Mouse (Mus musculus) kidney, embryonic 15.5 days (tissue): Measurements from ENCODE around the gene 1700028J19Rik. TPM values are rescaled to one million over a fixed set of nuclear protein-coding genes. Genes with fewer than 3 reads are reported as not detected.
"Not testable (repeated sequence)": the region's sequence is repeated elsewhere in the genome, so short reads cannot be mapped to it uniquely, and the experiment has no call there.

ENCODE experiments used
- ATAC-seq: fragments of 200-750 bp; cut with Nextera tagmentation; replicated peaks from 2 replicates; pipeline ENCODE4 v1.8.0; 2017; ENCODE audit warnings: moderate TSS enrichment; ENCODE audit not compliant: low FRiP score
- H3K27ac ChIP-seq: fragments of 300-500 bp; sonication (generic); 2 replicates; pipeline ENCODE4 v1.5.1; 2015; ENCODE audit warnings: mild to moderate bottlenecking, inconsistent platforms
- H3K27me3 ChIP-seq: fragments of 300-500 bp; sonication (generic); 2 replicates; pipeline ENCODE4 v1.6.1; 2015; ENCODE audit warnings: inconsistent platforms
- H3K36me3 ChIP-seq: fragments of 300-500 bp; sonication (generic); 2 replicates; pipeline ENCODE4 v1.6.1; 2015; ENCODE audit warnings: inconsistent platforms
- H3K4me1 ChIP-seq: fragments of 300-500 bp; sonication (generic); 2 replicates; pipeline ENCODE4 v1.6.1; 2015; ENCODE audit warnings: inconsistent platforms
- H3K4me2 ChIP-seq: fragments of 300-500 bp; sonication (generic); 2 replicates; pipeline ENCODE4 v1.6.1; 2015; ENCODE audit warnings: moderate library complexity, mild to moderate bottlenecking, inconsistent platforms
- H3K4me3 ChIP-seq: fragments of 300-500 bp; sonication (generic); replicated peaks from 2 replicates; pipeline ENCODE4 v1.5.1; 2015; ENCODE audit warnings: mild to moderate bottlenecking, inconsistent platforms
- H3K9ac ChIP-seq: fragments of 300-500 bp; sonication (generic); 2 replicates; pipeline ENCODE4 v1.6.1; 2015; ENCODE audit warnings: mild to moderate bottlenecking, inconsistent platforms
- H3K9me3 ChIP-seq: fragments of 300-500 bp; sonication (generic); replicated peaks from 2 replicates; pipeline ENCODE4 v1.6.1; 2016; ENCODE audit warnings: inconsistent platforms
- WGBS: fragments of 180-500 bp; shearing (Covaris S2); methylation state at CpG from one replicate; pipeline ENCODE4 v1.1.7; 2015; ENCODE audit warnings: mixed read lengths; 5-methylcytosine and 5-hydroxymethylcytosine counted together
- polyA plus RNA-seq: library from polyadenylated mRNA; unstranded; fragments of >200 nt; fragmentation: Nextera tagmentation; extraction: Ambion mirVana; gene quantifications from 2 replicates; pipeline ENCODE4 v1.2.1, GENCODE M21; 2015

1700028J19Rik gene
- polyA plus RNA-seq, 1 experiment from 2014 or later: 1.1 TPM

GRCm38 (mm10) chr7:44247971-44248370, 1.5 kb upstream of the 1700028J19Rik start:
- Histone ChIP-seq H3K4me2 (peak overlapping the region; percentile 63), H3K27ac (no peak overlapping the region), H3K9me3 (no peaks in the 10 kb centered on the region), H3K27me3 (no peaks in the 10 kb centered on the region), H3K36me3 (peaks cover 50% of the 10 kb centered on the region), H3K4me1 (peaks cover 40% of the 10 kb centered on the region), H3K4me3 (peak overlapping the region; percentile 77), H3K9ac (peak overlapping the region; percentile 87; the same call in 1 of the 2 replicates)
- 90% methylated on average over 2 of the region's 2 CpGs for WGBS
- no peak for ATAC-seq

GRCm38 (mm10) chr7:44246984-44247470, 532 bp upstream of the 1700028J19Rik start:
- ATAC-seq: peak; percentile 7; the same call in 1 of the 2 replicates
- 0% methylated on average over 23 of the region's 23 CpGs for WGBS
- Histone ChIP-seq H3K4me1 (peaks cover 38% of the 10 kb centered on the region), H3K27ac (peak overlapping the region; percentile 95), H3K27me3 (no peaks in the 10 kb centered on the region), H3K4me2 (peak overlapping the region; percentile 63), H3K9me3 (no peaks in the 10 kb centered on the region), H3K9ac (peak overlapping the region; percentile 87), H3K36me3 (peaks cover 40% of the 10 kb centered on the region), H3K4me3 (peak overlapping the region; percentile 77)

GRCm38 (mm10) chr7:44244080-44244479, 2.4 kb downstream of the 1700028J19Rik start:
- H3K27ac ChIP-seq: no peak overlapping the region
- no peaks in the 10 kb centered on the region for H3K27me3 ChIP-seq
- H3K9me3 ChIP-seq: no peaks in the 10 kb centered on the region
- no peak overlapping the region for H3K4me2 ChIP-seq
- ATAC-seq: no peak
- WGBS: 66% methylated on average over 1 of the region's 1 CpGs
- no peak overlapping the region for H3K9ac ChIP-seq
- no peak overlapping the region for H3K4me3 ChIP-seq
- peaks cover 13% of the 10 kb centered on the region for H3K36me3 ChIP-seq
- H3K4me1 ChIP-seq: peaks cover 22% of the 10 kb centered on the region

- Histone ChIP-seq H3K36me3 (no peaks in the 10 kb centered on the region), H3K4me3 (no peak overlapping the region), H3K27ac (no peak overlapping the region), H3K4me1 (peaks cover 6% of the 10 kb centered on the region), H3K27me3 (no peaks in the 10 kb centered on the region), H3K9me3 (no peaks in the 10 kb centered on the region), H3K9ac (no peak overlapping the region), H3K4me2 (no peak overlapping the region)
- no peak for ATAC-seq
- WGBS: 70% methylated on average over 2 of the region's 2 CpGs
Measured at GRCm38 (mm10) chr7:44241163-44241562, 5.3 kb downstream of the 1700028J19Rik start.

- Histone ChIP-seq H3K36me3 (no peaks in the 10 kb centered on the region), H3K9me3 (no peaks in the 10 kb centered on the region), H3K27me3 (no peaks in the 10 kb centered on the region), H3K27ac (no peak overlapping the region), H3K4me2 (no peak overlapping the region), H3K9ac (no peak overlapping the region), H3K4me3 (no peak overlapping the region), H3K4me1 (peaks cover 6% of the 10 kb centered on the region)
- ATAC-seq: no peak
- WGBS: 48% methylated on average over 1 of the region's 1 CpGs
Measured at GRCm38 (mm10) chr7:44240712-44241111, 5.8 kb downstream of the 1700028J19Rik start.

- no peak overlapping the region for H3K4me2 ChIP-seq
- 59% methylated on average over 2 of the region's 2 CpGs for WGBS
Measured at GRCm38 (mm10) chr7:44239913-44240312, 6.6 kb downstream of the 1700028J19Rik start.

GRCm38 (mm10) chr7:44235909-44236308, 10.6 kb downstream of the 1700028J19Rik start, which contains the start of gene Gm36864:
Gene Gm36864 (plus strand): TSS chr7:44236177.
- Histone ChIP-seq H3K4me2 (no peak within 1 kb of the TSS), H3K27ac (no peak within 1 kb of the TSS), H3K36me3 (no peaks in the 10 kb centered on the region), H3K4me1 (no peaks in the 10 kb centered on the region), H3K9me3 (no peaks in the 10 kb centered on the region), H3K9ac (no peak within 1 kb of the TSS), H3K4me3 (no peak within 1 kb of the TSS), H3K27me3 (no peaks in the 10 kb centered on the region)
- no peak for ATAC-seq
- WGBS: 73% methylated on average over 3 of the region's 3 CpGs

More at GRCm38 (mm10) chr7:44239913-44240312, 6.6 kb downstream of the 1700028J19Rik start:
- Histone ChIP-seq H3K4me1 (no peaks in the 10 kb centered on the region), H3K27me3 (no peaks in the 10 kb centered on the region), H3K9ac (no peak overlapping the region), H3K36me3 (no peaks in the 10 kb centered on the region), H3K9me3 (no peaks in the 10 kb centered on the region), H3K4me3 (no peak overlapping the region), H3K27ac (no peak overlapping the region)
- ATAC-seq: no peak

GRCm38 (mm10) chr7:44225076-44225475, 21.4 kb downstream of the 1700028J19Rik start, which contains the start of gene Klk1:
Gene Klk1 (plus strand): TSS chr7:44225360.
- Histone ChIP-seq H3K27ac (no peak within 1 kb of the TSS), H3K27me3 (no peaks in the 10 kb centered on the region), H3K4me1 (no peaks in the 10 kb centered on the region), H3K9me3 (no peaks in the 10 kb centered on the region), H3K9ac (no peak within 1 kb of the TSS), H3K4me3 (no peak within 1 kb of the TSS), H3K4me2 (no peak within 1 kb of the TSS), H3K36me3 (no peaks in the 10 kb centered on the region)
- WGBS: 29% methylated on average over 1 of the region's 1 CpGs
- no peak for ATAC-seq

GRCm38 (mm10) chr7:44222335-44222734, 24.2 kb downstream of the 1700028J19Rik start:
- ATAC-seq, H3K9me3 ChIP-seq, H3K27me3 ChIP-seq, H3K4me2 ChIP-seq, H3K27ac ChIP-seq, H3K9ac ChIP-seq, H3K4me3 ChIP-seq, H3K36me3 ChIP-seq, H3K4me1 ChIP-seq: not testable (repeated sequence)
- WGBS: 77% methylated on average over 6 of the region's 6 CpGs

GRCm38 (mm10) chr7:44221601-44222000, 24.9 kb downstream of the 1700028J19Rik start:
- not testable (repeated sequence) for H3K4me1 ChIP-seq, H3K4me2 ChIP-seq, H3K9me3 ChIP-seq, H3K27ac ChIP-seq, H3K9ac ChIP-seq, H3K4me3 ChIP-seq, H3K27me3 ChIP-seq, ATAC-seq, H3K36me3 ChIP-seq
- 69% methylated on average over 9 of the region's 10 CpGs for WGBS

- H3K4me2 ChIP-seq: no peak within 1 kb of the TSS
- no peaks in the 10 kb centered on the region for H3K36me3 ChIP-seq
- no peaks in the 10 kb centered on the region for H3K9me3 ChIP-seq
- no peak for ATAC-seq
- no peak within 1 kb of the TSS for H3K9ac ChIP-seq
- H3K27me3 ChIP-seq: no peaks in the 10 kb centered on the region
- no peaks in the 10 kb centered on the region for H3K4me1 ChIP-seq
- 85% methylated on average over 1 of the region's 1 CpGs for WGBS
- no peak within 1 kb of the TSS for H3K27ac ChIP-seq
- H3K4me3 ChIP-seq: no peak within 1 kb of the TSS
Measured at GRCm38 (mm10) chr7:44215645-44216044, 30.9 kb downstream of the 1700028J19Rik start, which contains the start of gene Klk1b5. Gene Klk1b5 (plus strand): TSS chr7:44215945.

- no peaks in the 10 kb centered on the region for H3K9me3 ChIP-seq
- no peaks in the 10 kb centered on the region for H3K4me1 ChIP-seq
- H3K27ac ChIP-seq: no peak overlapping the region
- no peak overlapping the region for H3K4me3 ChIP-seq
- H3K27me3 ChIP-seq: no peaks in the 10 kb centered on the region
- H3K9ac ChIP-seq: no peak overlapping the region
- H3K4me2 ChIP-seq: no peak overlapping the region
- ATAC-seq: no peak
- no peaks in the 10 kb centered on the region for H3K36me3 ChIP-seq
- 73% methylated on average over 3 of the region's 3 CpGs for WGBS
Measured at GRCm38 (mm10) chr7:44208307-44208706, 38.2 kb downstream of the 1700028J19Rik start.

GRCm38 (mm10) chr7:44207135-44207534, 39.4 kb downstream of the 1700028J19Rik start, which contains the start of gene Klk1b4:
Gene Klk1b4 (plus strand): TSS chr7:44207435.
- not testable (repeated sequence) for H3K27ac ChIP-seq, H3K4me1 ChIP-seq, H3K9ac ChIP-seq, H3K4me2 ChIP-seq, H3K4me3 ChIP-seq, H3K36me3 ChIP-seq, H3K9me3 ChIP-seq, H3K27me3 ChIP-seq, ATAC-seq
- 22% methylated on average over 3 of the region's 3 CpGs for WGBS
